Mouse (Mus musculus) kidney, adult 2 months (tissue): ENCODE data around the gene Atmin. TPM values are rescaled to one million over a fixed set of nuclear protein-coding genes. Genes with fewer than 3 reads are reported as not detected.

Experiments
- DNase-seq: peaks from one replicate; pipeline ENCODE4 v3.0.0; 2021
- H3K27ac ChIP-seq: fragments of 200-500 bp; 2 replicates; pipeline ENCODE4 v1.5.1; 2012; ENCODE audit warnings: low read depth, low read length, control low read depth, inconsistent platforms; ENCODE audit not compliant: insufficient read depth
- H3K27me3 ChIP-seq: fragments of 200-500 bp; replicated peaks from 2 replicates; pipeline ENCODE4 v1.6.1; 2012; ENCODE audit warnings: mild to moderate bottlenecking, moderate library complexity, low read length, inconsistent platforms; ENCODE audit not compliant: control insufficient read depth, insufficient read depth
- H3K36me3 ChIP-seq: fragments of 200-500 bp; 2 replicates; pipeline ENCODE4 v1.6.1; 2012; ENCODE audit warnings: mild to moderate bottlenecking, moderate library complexity, low read length, inconsistent platforms; ENCODE audit not compliant: control insufficient read depth, insufficient read depth
- H3K4me1 ChIP-seq: fragments of 200-500 bp; 2 replicates; pipeline ENCODE4 v1.6.1; 2011; ENCODE audit warnings: low read length; ENCODE audit not compliant: control insufficient read depth, insufficient read depth
- H3K4me3 ChIP-seq: fragments of 200-500 bp; 2 replicates; pipeline ENCODE4 v1.5.1; 2011; ENCODE audit warnings: mild to moderate bottlenecking, low read depth, low read length, control low read depth; ENCODE audit not compliant: insufficient read depth
- CTCF ChIP-seq: fragments of 200-500 bp; conservative IDR thresholded peaks from 2 replicates; pipeline ENCODE4 v1.5.1; 2011; ENCODE audit warnings: low read depth, mild to moderate bottlenecking, control low read depth, low read length, moderate library complexity, mixed read lengths; ENCODE audit not compliant: insufficient read depth, insufficient read length
- POLR2A ChIP-seq: fragments of 200-500 bp; IDR thresholded peaks from one replicate; pipeline ENCODE4 v1.6.1; 2011; ENCODE audit warnings: low read depth, low read length, control low read depth
- WGBS: fragments of 180-500 bp; shearing (Covaris S2); methylation state at CpG from one replicate; pipeline ENCODE4 v1.1.7; 2018; 5-methylcytosine and 5-hydroxymethylcytosine counted together
- polyA plus RNA-seq: library from polyadenylated mRNA; depleted of rRNA; stranded (reverse); fragments of >200 nt; gene quantifications from 2 replicates; pipeline ENCODE4 v1.2.3, GENCODE M21; 2012; rRNA removed

The Atmin gene
- polyA plus RNA-seq, 1 experiment: 15.9 TPM

DNA sequence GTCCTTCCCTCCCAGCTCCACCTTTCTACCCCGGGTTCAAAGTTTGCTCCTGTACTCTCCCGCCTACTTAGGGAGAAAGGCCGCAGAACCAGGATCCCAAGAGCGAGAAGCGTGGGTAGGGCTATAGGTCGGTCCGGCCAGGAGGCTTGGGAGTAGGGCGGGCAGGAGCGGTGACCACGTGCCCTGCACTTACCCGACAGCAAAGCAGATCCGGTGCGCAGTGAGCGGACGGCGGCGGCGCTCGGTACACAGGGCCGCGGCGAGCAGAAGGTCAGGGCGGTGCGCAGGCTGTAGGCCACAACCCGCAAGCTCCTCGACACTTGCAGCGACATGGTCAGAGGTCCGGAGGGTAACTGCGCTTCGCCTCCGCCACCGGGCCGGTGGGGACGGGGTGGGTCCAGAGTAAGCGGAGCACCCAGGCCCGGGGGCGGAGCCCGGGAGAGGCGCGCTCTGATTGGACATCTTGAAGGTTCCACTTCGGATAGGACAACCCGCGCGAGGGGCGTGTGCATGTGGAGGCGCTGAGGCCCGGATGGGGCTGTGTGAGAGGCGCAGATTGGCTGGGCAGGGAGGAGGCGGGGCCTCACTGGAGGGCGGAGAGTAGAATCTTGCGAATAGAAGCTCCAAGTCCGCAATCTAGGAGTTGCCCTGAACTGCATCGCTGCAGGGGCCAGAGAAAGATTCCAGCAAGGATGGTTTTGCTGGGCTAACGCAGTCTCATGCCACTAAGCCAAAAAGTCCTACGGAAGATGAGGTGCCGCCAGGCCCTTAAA, 50.1 kb downstream of the Atmin start, which contains the start of gene Gcsh:
Gcsh (minus strand) TSS at position 443 of the 773 bp plus-strand sequence.
- DNase-seq: peak; percentile 100
- no peaks in the 10 kb centered on the region for H3K36me3 ChIP-seq
- under 1% methylated on average over 56 of the region's 56 CpGs for WGBS
- peak within 1 kb of the TSS; percentile 80 for H3K4me3 ChIP-seq
- peak; percentile 89 for TF ChIP-seq POLR2A
- TF ChIP-seq CTCF: no peak
- H3K27me3 ChIP-seq: no peaks in the 10 kb centered on the region
- peak within 1 kb of the TSS; percentile 86 for H3K27ac ChIP-seq
- peaks cover 12% of the 10 kb centered on the region; the same call in 1 of the 2 replicates for H3K4me1 ChIP-seq

DNA sequence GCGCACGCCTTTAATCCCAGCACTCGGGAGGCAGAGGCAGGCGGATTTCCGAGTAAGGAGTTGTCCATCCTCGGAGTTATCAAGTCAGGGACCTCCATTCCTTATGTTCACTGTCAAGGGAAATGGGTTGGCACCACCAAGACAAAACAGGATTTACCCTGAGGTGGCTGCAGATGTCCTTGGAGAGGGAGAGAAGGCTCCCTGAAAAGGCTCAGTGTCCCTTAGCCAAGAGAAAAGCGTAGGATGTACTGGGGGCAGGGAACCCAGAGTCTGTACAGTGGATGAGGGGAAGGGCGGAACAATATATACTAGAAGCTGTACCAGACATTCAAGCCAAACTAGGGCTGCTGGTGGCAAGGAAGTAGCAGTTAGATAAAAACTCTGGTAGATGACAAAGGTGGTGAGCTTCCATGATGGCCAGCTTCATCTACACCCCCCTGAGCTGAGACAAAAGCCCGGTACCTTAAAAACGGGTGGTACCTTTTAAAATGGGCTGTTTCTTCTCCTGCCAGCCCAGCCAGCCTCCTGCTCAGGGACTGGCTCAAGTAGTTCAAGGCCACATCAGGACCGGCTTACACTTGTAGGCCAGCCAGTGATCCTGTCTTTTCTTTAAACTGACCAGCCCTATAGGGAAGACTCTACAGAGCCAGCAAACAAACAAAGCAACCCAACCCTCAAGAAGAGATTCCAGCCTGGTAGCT, 51.0 kb downstream of the Atmin start:
- TF ChIP-seq POLR2A (no peak), CTCF (no peak)
- no peak for DNase-seq
- Histone ChIP-seq H3K4me3 (peak overlapping the region; percentile 54; the same call in 1 of the 2 replicates), H3K36me3 (no peaks in the 10 kb centered on the region), H3K27ac (no peak overlapping the region), H3K4me1 (peaks cover 12% of the 10 kb centered on the region; the same call in 1 of the 2 replicates), H3K27me3 (no peaks in the 10 kb centered on the region)
- 65% methylated on average over 11 of the region's 11 CpGs for WGBS

Other genes starting within 250 kb of the Atmin start
- 2.0 and 2.4 TPM in 2 replicates for gene Cdyl2, start 210.4 kb upstream of the Atmin start, polyA plus RNA-seq
- gene Cmc2, start 21.9 kb upstream of the Atmin start, polyA plus RNA-seq: 13.0 and 17.7 TPM in 2 replicates
- gene Cenpn, start 21.7 kb upstream of the Atmin start, polyA plus RNA-seq: 0.89 and 1.2 TPM in 2 replicates
- 1.4 TPM in 2 replicates for gene 1700030J22Rik, start 35.6 kb downstream of the Atmin start, polyA plus RNA-seq
- 96.5 and 113 TPM in 2 replicates for gene Gcsh, start 50.1 kb downstream of the Atmin start, polyA plus RNA-seq
- 0.04 and 0.08 TPM in 2 replicates for gene Pkd1l2, start 139.1 kb downstream of the Atmin start, polyA plus RNA-seq
- gene Bco1, start 152.5 kb downstream of the Atmin start, polyA plus RNA-seq: 2.6 and 3.0 TPM in 2 replicates
- gene Gan, start 214.7 kb downstream of the Atmin start, polyA plus RNA-seq: 3.1 and 3.4 TPM in 2 replicates